22 mouse cellular contexts compared by ENCODE assay signal in genomic region chr3:135565306-135565705, GRCm38 (mm10).
DNase-seq lines count a peak whose midpoint lies in the region; ATAC-seq lines count a peak whose summit lies in the region.
"Had no signal": no experiment of that assay in that cellular context is flagged by ENCODE, and none has a peak within 500 bp of the region (broad histone marks: within the 10 kb centered on the region; RNA-seq: fewer than 3 reads in every experiment).

No protein-coding gene starts in this region.

- no peaks in the 10 kb centered on the region for H3K27me3 ChIP-seq in heart, embryonic 12.5 days (replicated peaks)
- H3K27me3 ChIP-seq in forebrain, embryonic 13.5 days: no peaks in the 10 kb centered on the region
- H3K27me3 ChIP-seq: limb, embryonic 15.5 days; liver, embryonic 15.5 days; midbrain, embryonic 12.5 days had no signal

- no peaks in the 10 kb centered on the region for H3K9me3 ChIP-seq in heart, embryonic 12.5 days (replicated peaks)
- H3K9me3 ChIP-seq in forebrain, embryonic 13.5 days (replicated peaks): no peaks in the 10 kb centered on the region
- H3K9me3 ChIP-seq: forebrain, embryonic 10.5 days; limb, embryonic 15.5 days; liver, embryonic 15.5 days; midbrain, embryonic 12.5 days had no signal

- ATAC-seq in heart, embryonic 12.5 days (ENCODE audit: insufficient number of reproducible peaks, low FRiP score): no peak
- peak; percentile 91 for ATAC-seq in common myeloid progenitor, adult 5-6 weeks (replicated peaks; ENCODE audit: low read depth, poor library complexity, severe bottlenecking)
- peak; percentile 95 for ATAC-seq in megakaryocyte progenitor cell, adult 5-6 weeks (replicated peaks; ENCODE audit: poor library complexity)
- no peak for ATAC-seq in forebrain, embryonic 13.5 days
- ATAC-seq: hindbrain, postnatal 0 days; lung, postnatal 0 days had no signal

- H3K9ac ChIP-seq in heart, embryonic 12.5 days: no peak overlapping the region
- no peak overlapping the region for H3K9ac ChIP-seq in forebrain, embryonic 13.5 days
- H3K9ac ChIP-seq: limb, embryonic 15.5 days; liver, embryonic 15.5 days; midbrain, embryonic 12.5 days had no signal

- 79% methylated on average over 4 of the region's 4 CpGs for WGBS in heart, embryonic 12.5 days
- 88% methylated on average over 4 of the region's 4 CpGs for WGBS in forebrain, embryonic 13.5 days

- DNase-seq in heart, adult 11 months: peak; percentile 68
- DNase-seq in 416B (ENCODE audit: low read depth): peak; percentile 83
- DNase-seq in adrenal gland, postnatal 10 days: no peak
- no peak for DNase-seq in cerebellum, adult 11-12 months
- DNase-seq: cerebellum, adult 9-10 months; heart, postnatal 10 days; kidney, adult 11 months; layer of hippocampus, adult 9-11 months; right cerebral cortex, postnatal 25 days; thymus, postnatal 36 days had no signal

- no peak overlapping the region for H3K4me3 ChIP-seq in heart, embryonic 12.5 days
- H3K4me3 ChIP-seq in forebrain, embryonic 13.5 days: no peak overlapping the region
- H3K4me3 ChIP-seq: forebrain, embryonic 10.5 days; left cerebral cortex, adult 2 months; limb, embryonic 15.5 days; liver, embryonic 15.5 days; midbrain, embryonic 12.5 days had no signal

- H3K4me1 ChIP-seq in heart, embryonic 12.5 days (replicated peaks): peaks cover 23% of the 10 kb centered on the region
- H3K4me1 ChIP-seq in forebrain, embryonic 13.5 days: no peaks in the 10 kb centered on the region
- H3K4me1 ChIP-seq: limb, embryonic 15.5 days; liver, embryonic 15.5 days; midbrain, embryonic 12.5 days had no signal

- no peak overlapping the region for H3K27ac ChIP-seq in heart, embryonic 12.5 days (ENCODE audit: poor library complexity, severe bottlenecking)
- no peak overlapping the region for H3K27ac ChIP-seq in forebrain, embryonic 13.5 days
- H3K27ac ChIP-seq: forebrain, embryonic 10.5 days; hindbrain, postnatal 0 days; left cerebral cortex, adult 2 months; limb, embryonic 15.5 days; liver, embryonic 15.5 days; midbrain, embryonic 12.5 days had no signal

- no peak overlapping the region for H3K4me2 ChIP-seq in heart, embryonic 12.5 days
- H3K4me2 ChIP-seq in forebrain, embryonic 13.5 days: no peak overlapping the region
- H3K4me2 ChIP-seq: heart, embryonic 11.5 days; limb, embryonic 15.5 days; liver, embryonic 15.5 days; midbrain, embryonic 12.5 days had no signal

- peaks cover 12% of the 10 kb centered on the region for H3K36me3 ChIP-seq in heart, embryonic 12.5 days
- H3K36me3 ChIP-seq in forebrain, embryonic 13.5 days (ENCODE audit: poor library complexity, severe bottlenecking): no peaks in the 10 kb centered on the region
- H3K36me3 ChIP-seq: forebrain, embryonic 10.5 days; limb, embryonic 15.5 days; liver, embryonic 15.5 days; midbrain, embryonic 12.5 days had no signal

Comparison
In these comparisons a context has a peak if more than half of its experiments do, and no peak if none do; other contexts are left out.
1. DNase-seq: peak in heart, adult 11 months (single experiment) and 416B (single experiment); none in adrenal gland, postnatal 10 days (single experiment) and cerebellum, adult 11-12 months (single experiment).
2. ATAC-seq: peak in common myeloid progenitor, adult 5-6 weeks (single experiment) and megakaryocyte progenitor cell, adult 5-6 weeks (single experiment); none in heart, embryonic 12.5 days (single experiment) and forebrain, embryonic 13.5 days (single experiment).